Mouse (Mus musculus) liver, embryonic 11.5 days (tissue): Measurements from ENCODE around the gene Rhou. TPM values are rescaled to one million over a fixed set of nuclear protein-coding genes. Genes with fewer than 3 reads are reported as not detected.

Source experiments
- ATAC-seq: fragments of 200-750 bp; cut with Nextera tagmentation; replicated peaks from 2 replicates; pipeline ENCODE4 v1.8.0; 2017; ENCODE audit warnings: moderate number of reproducible peaks, mild to moderate bottlenecking, moderate TSS enrichment, moderate library complexity; ENCODE audit not compliant: low FRiP score
- DNase-seq: peaks from one replicate; pipeline ENCODE4 v3.0.0-alpha.2; 2017; ENCODE audit warnings: low spot score
- H3K27ac ChIP-seq: fragments of 300-500 bp; sonication (generic); 2 replicates; pipeline ENCODE4 v1.5.1; 2014; ENCODE audit warnings: mild to moderate bottlenecking, low read depth, low read length, control low read depth
- H3K27me3 ChIP-seq: fragments of 300-500 bp; sonication (generic); replicated peaks from 2 replicates; pipeline ENCODE4 v1.6.1; 2014; ENCODE audit warnings: low read length, mixed read lengths; ENCODE audit not compliant: control insufficient read depth, insufficient read depth
- H3K36me3 ChIP-seq: fragments of 300-500 bp; sonication (generic); 2 replicates; pipeline ENCODE4 v1.6.1; 2014; ENCODE audit warnings: mild to moderate bottlenecking, low read length, moderate library complexity, mixed read lengths; ENCODE audit not compliant: control insufficient read depth, insufficient read depth
- H3K4me1 ChIP-seq: fragments of 300-500 bp; sonication (generic); replicated peaks from 2 replicates; pipeline ENCODE4 v1.6.1; 2014; ENCODE audit warnings: low read length, mixed read lengths; ENCODE audit not compliant: control insufficient read depth, insufficient read depth
- H3K4me2 ChIP-seq: fragments of 300-500 bp; sonication (generic); 2 replicates; pipeline ENCODE4 v1.6.1; 2014; ENCODE audit warnings: mild to moderate bottlenecking, control low read depth, moderate library complexity
- H3K4me3 ChIP-seq: fragments of 300-500 bp; sonication (generic); 2 replicates; pipeline ENCODE4 v1.5.1; 2014; ENCODE audit warnings: low read depth, low read length, control low read depth
- H3K9ac ChIP-seq: fragments of 300-500 bp; sonication (generic); 2 replicates; pipeline ENCODE4 v1.6.1; 2014; ENCODE audit warnings: low read depth, low read length, control low read depth
- H3K9me3 ChIP-seq: fragments of 300-500 bp; sonication (generic); 2 replicates; pipeline ENCODE4 v1.6.1; 2016; ENCODE audit warnings: low read length, inconsistent platforms, mixed read lengths; ENCODE audit not compliant: control insufficient read depth
- WGBS: fragments of 180-500 bp; shearing (Covaris S2); extraction: QIAGEN DNeasy Blood & Tissue Kit; methylation state at CpG from one replicate; pipeline ENCODE4 v1.1.7; 2014; 5-methylcytosine and 5-hydroxymethylcytosine counted together
- polyA plus RNA-seq: library from polyadenylated mRNA; unstranded; fragments of >200 nt; fragmentation: Nextera tagmentation; extraction: Ambion mirVana; gene quantifications from 2 replicates; pipeline ENCODE4 v1.2.1, GENCODE M21; 2014

The Rhou gene
- polyA plus RNA-seq, 1 experiment from 2014 or later = 4.9 TPM

DNA sequence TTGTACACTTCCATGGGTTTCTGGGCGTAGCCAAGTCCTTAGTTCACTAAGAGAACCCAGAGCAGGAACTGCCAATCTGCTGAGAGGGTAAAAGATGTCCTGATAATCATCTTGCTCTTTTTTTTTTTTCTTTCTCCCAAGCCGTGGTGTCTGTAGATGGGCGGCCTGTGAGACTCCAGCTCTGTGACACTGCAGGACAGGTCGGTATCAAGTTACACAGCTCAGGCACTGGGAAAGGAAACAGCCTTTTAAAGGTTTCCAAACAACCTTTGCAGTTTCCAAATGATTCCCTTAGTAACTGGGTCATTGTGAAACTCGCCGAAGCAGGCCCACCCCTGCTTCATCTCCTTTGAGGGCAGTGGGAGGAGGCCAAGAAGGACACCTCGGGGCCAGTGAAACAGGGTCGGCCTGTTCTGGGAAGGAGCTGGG lies 1.6 kb downstream of the Rhou start:
- H3K36me3 ChIP-seq = no peaks in the 10 kb centered on the region
- ATAC-seq = no peak
- WGBS = 13% methylated on average over 8 of the region's 8 CpGs

DNA sequence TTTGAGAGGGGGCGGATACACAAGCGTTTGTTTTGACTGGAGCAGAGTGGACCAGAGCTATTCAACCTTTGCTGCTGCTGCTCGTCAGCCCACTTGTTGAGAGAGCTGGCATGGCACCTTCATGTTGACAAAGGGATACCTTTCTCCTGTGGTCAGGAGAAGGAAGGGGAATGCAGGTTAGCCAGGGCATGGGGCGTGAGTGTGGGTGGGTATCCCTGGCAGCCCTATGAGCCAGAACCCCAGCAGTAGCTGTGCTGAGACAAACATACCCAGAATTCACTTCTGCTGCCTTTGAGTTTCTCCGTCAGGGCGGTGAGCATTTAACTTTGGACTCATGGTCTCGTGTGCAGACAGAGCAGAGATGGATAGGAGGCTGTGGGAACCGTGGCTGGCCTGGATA lies 4.1 kb downstream of the Rhou start:
- Histone ChIP-seq H3K36me3 (no peaks in the 10 kb centered on the region), H3K4me1 (peaks cover 4% of the 10 kb centered on the region; the same call in 1 of the 2 replicates), H3K27ac (no peak overlapping the region), H3K4me3 (no peak overlapping the region), H3K9ac (no peak overlapping the region), H3K27me3 (peaks cover 26% of the 10 kb centered on the region), H3K4me2 (no peak overlapping the region), H3K9me3 (no peaks in the 10 kb centered on the region)
- ATAC-seq (no peak), DNase-seq (no peak)
- 81% methylated on average over 8 of the region's 8 CpGs for WGBS

More for the DNA sequence above, 1.6 kb downstream of the Rhou start:
- H3K4me3 ChIP-seq = peak overlapping the region; percentile 69
- peaks cover 26% of the 10 kb centered on the region for H3K27me3 ChIP-seq
- H3K9me3 ChIP-seq = no peaks in the 10 kb centered on the region
- H3K27ac ChIP-seq = 0 out of 2 replicates have a peak overlapping the region, but pooled peaks have one; percentile 40
- H3K4me2 ChIP-seq = peak overlapping the region; percentile 75
- DNase-seq = no peak
- H3K9ac ChIP-seq = no peak overlapping the region
- peaks cover 4% of the 10 kb centered on the region; the same call in 1 of the 2 replicates for H3K4me1 ChIP-seq

DNA sequence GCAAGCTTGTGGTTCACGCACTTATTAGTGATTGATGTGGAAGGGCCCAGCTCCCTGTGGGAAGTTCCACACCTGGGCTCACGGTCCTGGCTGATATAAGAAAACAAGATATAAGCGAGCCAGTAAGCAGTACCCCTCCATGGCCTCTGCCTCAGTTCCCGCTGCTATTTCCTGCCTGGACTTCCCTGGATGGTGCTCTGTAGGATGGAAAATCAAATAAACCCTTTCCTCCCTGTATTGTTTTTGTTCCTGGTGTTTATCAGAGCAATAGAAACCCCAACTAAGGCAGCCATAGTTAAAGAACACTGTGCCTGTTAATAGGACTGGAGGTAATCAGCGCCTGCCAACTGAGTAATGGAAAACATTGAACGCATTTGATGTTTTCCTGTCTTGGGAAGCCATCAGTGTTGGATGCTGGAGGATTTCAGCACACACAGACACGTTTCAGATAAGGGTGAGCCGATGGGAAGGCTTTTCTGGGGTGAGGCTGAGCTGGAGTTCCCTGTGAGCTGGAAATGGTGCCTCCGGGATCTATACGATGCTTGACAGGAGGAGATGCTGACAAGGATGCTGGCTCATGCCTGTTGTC lies 5.8 kb downstream of the Rhou start:
- H3K27ac ChIP-seq = no peak overlapping the region
- H3K27me3 ChIP-seq = peaks cover 15% of the 10 kb centered on the region
- ATAC-seq (no peak), DNase-seq (no peak)
- no peaks in the 10 kb centered on the region for H3K9me3 ChIP-seq
- no peaks in the 10 kb centered on the region for H3K36me3 ChIP-seq
- H3K4me2 ChIP-seq = no peak overlapping the region
- H3K4me1 ChIP-seq = peaks cover 4% of the 10 kb centered on the region; the same call in 1 of the 2 replicates
- WGBS = 71% methylated on average over 10 of the region's 10 CpGs
- H3K9ac ChIP-seq = no peak overlapping the region
- H3K4me3 ChIP-seq = no peak overlapping the region

DNA sequence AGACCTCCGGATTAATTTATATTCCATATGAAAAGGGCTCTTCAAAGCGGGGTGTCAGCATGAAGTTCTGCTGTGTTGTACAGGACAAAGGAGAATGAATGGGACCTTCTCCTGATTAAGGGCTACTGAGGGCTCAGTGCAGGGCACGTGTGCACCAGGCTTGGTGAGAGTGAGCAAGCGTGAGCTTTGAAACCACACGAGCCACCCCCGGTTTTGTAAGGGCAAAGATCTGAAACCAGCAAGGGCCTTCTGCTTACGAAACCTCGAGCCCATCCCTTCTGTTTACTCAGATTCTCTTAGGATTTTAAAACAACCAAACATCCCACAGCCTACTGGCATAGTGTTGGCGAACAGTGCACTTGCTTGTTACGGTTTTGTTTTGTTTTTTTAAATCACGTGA lies 7.8 kb downstream of the Rhou start:
- Histone ChIP-seq H3K4me1 (no peaks in the 10 kb centered on the region), H3K36me3 (no peaks in the 10 kb centered on the region), H3K27ac (no peak overlapping the region), H3K27me3 (no peaks in the 10 kb centered on the region), H3K9ac (no peak overlapping the region), H3K4me3 (no peak overlapping the region), H3K4me2 (no peak overlapping the region), H3K9me3 (no peaks in the 10 kb centered on the region)
- DNase-seq (no peak), ATAC-seq (no peak)
- 81% methylated on average over 11 of the region's 11 CpGs for WGBS

DNA sequence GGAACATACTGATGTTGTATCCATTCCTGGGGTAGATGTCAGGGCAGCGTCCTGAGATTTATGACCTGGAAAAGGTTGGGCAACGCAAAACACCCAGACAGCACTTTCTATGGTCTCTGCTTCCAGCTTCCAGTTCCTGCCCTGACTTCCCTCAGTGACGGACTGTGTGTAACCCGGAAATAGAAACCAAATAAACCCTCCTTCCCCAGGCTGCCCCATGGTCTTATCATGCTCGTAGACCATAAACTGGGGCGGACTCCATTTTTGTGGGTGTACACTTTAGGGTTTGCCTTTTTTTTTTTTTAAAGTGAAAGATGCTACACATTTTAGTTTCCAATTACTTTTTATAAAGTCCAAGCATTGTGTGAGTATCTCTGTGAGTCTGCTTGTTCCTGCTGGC lies 11.9 kb downstream of the Rhou start:
- Histone ChIP-seq H3K4me2 (no peak overlapping the region), H3K4me3 (no peak overlapping the region), H3K36me3 (no peaks in the 10 kb centered on the region), H3K4me1 (0 out of 2 replicates have a peak, but pooled peaks cover 2% of the 10 kb centered on the region), H3K9me3 (no peaks in the 10 kb centered on the region), H3K27me3 (no peaks in the 10 kb centered on the region), H3K9ac (no peak overlapping the region), H3K27ac (no peak overlapping the region)
- DNase-seq (no peak), ATAC-seq (no peak)
- WGBS = 73% methylated on average over 6 of the region's 6 CpGs

DNA sequence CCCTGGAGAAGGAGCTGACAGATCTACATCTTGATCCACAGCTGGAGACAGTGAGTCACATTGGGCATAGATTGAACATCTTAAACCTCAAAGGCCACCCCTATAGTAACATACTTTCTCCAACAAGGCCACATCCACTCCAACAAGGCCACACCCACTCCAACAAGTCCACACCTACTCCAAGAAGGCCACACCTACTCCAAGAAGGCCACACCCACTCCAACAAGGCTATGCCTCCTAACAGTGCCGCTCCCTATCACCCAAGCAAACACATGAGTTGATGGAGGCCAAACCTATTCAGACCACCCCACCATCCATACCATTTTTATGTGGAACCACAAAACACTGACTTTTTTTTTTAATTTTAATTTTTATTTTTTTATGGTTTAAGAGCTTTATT lies 13.1 kb downstream of the Rhou start:
- DNase-seq (no peak), ATAC-seq (no peak; the same call in 1 of the 2 replicates)
- H3K27ac ChIP-seq = no peak overlapping the region
- WGBS = 67% methylated on average over 1 of the region's 1 CpGs
- H3K27me3 ChIP-seq = no peaks in the 10 kb centered on the region
- H3K9ac ChIP-seq = no peak overlapping the region
- no peaks in the 10 kb centered on the region for H3K36me3 ChIP-seq
- H3K4me1 ChIP-seq = 0 out of 2 replicates have a peak, but pooled peaks cover 2% of the 10 kb centered on the region
- no peak overlapping the region for H3K4me2 ChIP-seq
- H3K4me3 ChIP-seq = no peak overlapping the region
- no peaks in the 10 kb centered on the region for H3K9me3 ChIP-seq

DNA sequence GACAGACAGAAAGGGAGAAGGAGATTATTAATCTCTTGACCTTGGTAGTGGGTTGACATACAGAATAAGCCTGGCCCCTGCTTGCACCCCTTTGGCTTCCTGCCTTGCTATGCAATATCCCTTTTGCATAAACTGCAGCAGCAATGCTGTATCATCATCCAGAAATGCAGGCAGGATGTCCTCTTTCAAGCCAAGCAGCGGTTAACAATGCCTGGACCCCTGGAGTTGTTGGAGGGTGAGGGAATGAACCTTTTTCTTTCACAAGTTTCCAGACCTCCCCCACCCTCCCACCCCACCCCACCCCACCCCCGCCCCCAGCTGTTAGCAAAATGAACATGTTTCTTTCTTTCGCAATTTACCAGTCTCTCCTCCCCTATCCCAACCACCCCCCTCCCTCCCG lies 15.0 kb downstream of the Rhou start:
- no peaks in the 10 kb centered on the region for H3K9me3 ChIP-seq
- 36% methylated on average over 4 of the region's 4 CpGs for WGBS
- H3K27ac ChIP-seq = no peak overlapping the region
- DNase-seq = no peak
- H3K36me3 ChIP-seq = no peaks in the 10 kb centered on the region
- 0 out of 2 replicates have a peak, but pooled peaks cover 2% of the 10 kb centered on the region for H3K4me1 ChIP-seq
- no peak for ATAC-seq
- H3K4me3 ChIP-seq = no peak overlapping the region
- no peak overlapping the region for H3K9ac ChIP-seq
- no peak overlapping the region for H3K4me2 ChIP-seq
- H3K27me3 ChIP-seq = no peaks in the 10 kb centered on the region

DNA sequence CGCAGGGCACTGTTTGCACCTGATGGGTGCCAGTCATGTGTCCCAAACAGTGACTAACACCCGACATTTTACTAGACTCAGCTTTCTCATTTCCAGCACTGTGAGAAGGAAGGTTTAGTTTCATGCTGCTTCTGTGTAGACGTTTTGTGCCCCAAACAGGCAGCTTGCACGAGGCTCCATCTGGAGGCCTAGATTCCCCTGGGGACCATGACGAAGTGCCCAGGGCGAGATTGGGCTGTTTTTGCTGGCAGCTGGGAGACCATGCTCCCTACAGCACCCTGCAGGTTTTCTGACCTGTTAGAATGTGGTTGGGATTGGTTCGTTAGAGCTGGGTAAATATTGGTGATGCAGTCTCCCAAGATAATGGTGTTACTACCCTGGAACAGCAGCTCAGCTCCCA lies 17.0 kb downstream of the Rhou start:
- H3K27me3 ChIP-seq = no peaks in the 10 kb centered on the region

DNA sequence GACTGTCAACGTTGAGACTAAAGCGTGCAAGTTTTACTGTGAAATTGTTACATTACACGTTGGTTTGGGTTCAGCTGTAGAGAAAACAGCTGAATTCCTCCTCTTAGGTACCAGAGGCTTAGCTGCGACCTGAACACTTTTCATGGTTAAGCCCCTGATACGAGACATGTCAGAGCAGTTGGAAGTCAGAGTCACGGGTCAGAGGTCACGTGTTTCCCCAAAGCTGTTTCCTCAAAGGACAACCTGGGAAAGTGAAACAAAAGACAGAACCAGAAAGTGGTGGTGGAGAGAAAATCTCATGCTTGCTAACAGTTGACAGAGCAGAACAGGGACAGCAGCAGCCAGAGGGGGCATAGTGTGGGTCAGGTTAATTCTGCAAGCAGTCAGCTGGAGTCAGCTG lies 17.7 kb downstream of the Rhou start:
- Histone ChIP-seq H3K9me3 (no peaks in the 10 kb centered on the region), H3K4me1 (peaks cover 2% of the 10 kb centered on the region; the same call in 1 of the 2 replicates), H3K36me3 (no peaks in the 10 kb centered on the region), H3K27me3 (no peaks in the 10 kb centered on the region), H3K4me3 (no peak overlapping the region), H3K27ac (no peak overlapping the region), H3K4me2 (no peak overlapping the region), H3K9ac (no peak overlapping the region)
- ATAC-seq (no peak), DNase-seq (no peak)
- WGBS = 68% methylated on average over 7 of the region's 7 CpGs

More for the DNA sequence above, 17.0 kb downstream of the Rhou start:
- no peaks in the 10 kb centered on the region for H3K36me3 ChIP-seq
- no peak overlapping the region for H3K9ac ChIP-seq
- no peak overlapping the region for H3K27ac ChIP-seq
- no peaks in the 10 kb centered on the region for H3K9me3 ChIP-seq
- peaks cover 2% of the 10 kb centered on the region; the same call in 1 of the 2 replicates for H3K4me1 ChIP-seq
- H3K4me3 ChIP-seq = no peak overlapping the region
- no peak for ATAC-seq
- 64% methylated on average over 7 of the region's 7 CpGs for WGBS
- no peak for DNase-seq
- H3K4me2 ChIP-seq = no peak overlapping the region
